Mouse (Mus musculus): ENCODE measurements at regions not wholly inside any gene's neighbourhood (a gene's known extent, or its start where the extent isn't known, plus 50 kb on each side); places are given as distances from the start of the nearest gene placed in this dataset.

DNA sequence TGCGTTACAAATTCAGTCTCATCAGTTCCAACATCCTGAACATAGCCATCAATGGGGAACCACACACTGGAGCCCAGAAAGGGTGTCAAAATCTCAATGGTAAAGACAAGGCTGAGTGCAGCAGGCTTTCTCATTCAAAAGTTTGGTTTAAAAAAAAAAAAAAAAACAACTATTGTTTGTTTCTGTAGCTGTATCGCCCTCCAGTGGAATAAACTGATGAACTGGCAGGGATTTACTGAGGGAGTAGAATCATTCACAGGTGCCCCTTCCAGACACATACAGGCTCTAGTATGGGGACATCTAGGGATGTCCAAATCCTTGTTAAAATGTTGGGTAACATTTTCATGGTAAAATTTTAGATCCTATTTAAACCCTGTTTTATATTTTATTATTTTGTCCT is 361.6 kb upstream of the Lmcd1 start:
- no peak for DNase-seq

GRCm38 (mm10) chr6:111913771-111914405 is 359.7 kb upstream of the Lmcd1 start:
- DNase-seq: no peak

DNA sequence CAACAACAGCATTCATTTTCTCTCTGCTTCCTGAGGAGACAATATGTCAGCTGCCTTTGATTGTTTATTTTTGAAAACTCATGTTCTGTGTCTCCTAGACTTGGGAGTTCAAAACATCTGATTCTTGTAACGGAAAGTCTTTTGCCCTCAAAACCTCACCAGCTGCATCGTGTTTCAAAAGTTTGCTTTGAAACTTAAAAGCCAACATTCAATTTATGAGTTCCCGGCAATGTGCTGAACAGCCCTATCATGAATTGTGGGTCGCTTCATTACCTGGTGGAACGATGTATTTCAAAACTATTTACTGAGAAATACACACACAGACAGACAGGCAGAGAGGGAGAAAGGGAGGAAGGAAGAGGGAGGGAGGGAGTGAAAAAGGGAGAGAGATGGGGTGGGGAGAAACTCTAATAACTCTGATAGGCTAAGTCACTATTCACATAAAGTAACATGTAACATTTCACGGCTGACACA is 356.3 kb upstream of the Lmcd1 start:
- DNase-seq: no peak

GRCm38 (mm10) chr6:111917868-111918597 is 355.5 kb upstream of the Lmcd1 start:
- DNase-seq: peak; percentile 24

DNA sequence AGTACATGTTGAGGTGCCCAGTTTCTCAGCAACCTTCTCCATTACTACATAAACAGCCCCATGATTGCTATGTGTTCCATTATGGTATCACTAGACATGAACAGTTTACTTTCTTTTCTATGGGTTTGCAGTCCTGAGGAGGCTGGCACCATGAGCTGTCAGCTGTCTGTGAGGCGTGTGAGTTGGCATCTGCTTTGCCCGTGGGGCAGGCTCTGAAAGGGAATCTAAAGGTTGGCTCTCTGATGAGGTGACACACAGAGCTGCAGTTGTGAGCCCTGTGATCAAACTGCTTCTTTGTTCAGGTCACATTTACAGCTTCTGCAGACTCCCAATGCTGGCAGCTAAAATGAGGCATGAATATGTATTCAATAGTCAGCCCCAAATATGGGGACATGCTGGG is 341.0 kb upstream of the Lmcd1 start:
- no peak for DNase-seq

GRCm38 (mm10) chr6:111954401-111954800 is 319.2 kb upstream of the Lmcd1 start:
- no peak for DNase-seq

- DNase-seq: peak; percentile 7
Observed at GRCm38 (mm10) chr6:111965766-111966165, 307.8 kb upstream of the Lmcd1 start.

GRCm38 (mm10) chr6:111985452-111985851 is 288.1 kb upstream of the Lmcd1 start:
- DNase-seq: peak; percentile 20

DNA sequence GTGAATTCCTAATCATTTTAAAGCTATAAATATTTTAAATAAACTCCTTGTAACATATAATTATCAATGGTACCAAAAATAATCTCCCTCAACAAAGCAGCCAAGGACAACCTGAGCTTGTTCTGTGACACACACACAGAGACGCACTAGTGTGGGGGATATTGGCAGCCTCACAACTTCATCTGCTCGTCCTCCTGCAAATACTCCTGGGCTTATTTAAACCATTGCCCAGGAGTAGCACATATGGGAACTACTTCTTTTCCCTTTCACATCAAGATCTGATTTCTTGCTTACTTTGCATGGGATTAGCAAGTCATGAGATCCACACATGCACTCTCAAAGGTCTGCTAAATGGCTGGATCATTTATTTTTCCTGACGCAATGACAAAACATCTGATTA is 277.7 kb upstream of the Lmcd1 start:
- no peak for DNase-seq

- no peak for DNase-seq
Observed at GRCm38 (mm10) chr6:112003784-112004471, 269.6 kb upstream of the Lmcd1 start.

DNA sequence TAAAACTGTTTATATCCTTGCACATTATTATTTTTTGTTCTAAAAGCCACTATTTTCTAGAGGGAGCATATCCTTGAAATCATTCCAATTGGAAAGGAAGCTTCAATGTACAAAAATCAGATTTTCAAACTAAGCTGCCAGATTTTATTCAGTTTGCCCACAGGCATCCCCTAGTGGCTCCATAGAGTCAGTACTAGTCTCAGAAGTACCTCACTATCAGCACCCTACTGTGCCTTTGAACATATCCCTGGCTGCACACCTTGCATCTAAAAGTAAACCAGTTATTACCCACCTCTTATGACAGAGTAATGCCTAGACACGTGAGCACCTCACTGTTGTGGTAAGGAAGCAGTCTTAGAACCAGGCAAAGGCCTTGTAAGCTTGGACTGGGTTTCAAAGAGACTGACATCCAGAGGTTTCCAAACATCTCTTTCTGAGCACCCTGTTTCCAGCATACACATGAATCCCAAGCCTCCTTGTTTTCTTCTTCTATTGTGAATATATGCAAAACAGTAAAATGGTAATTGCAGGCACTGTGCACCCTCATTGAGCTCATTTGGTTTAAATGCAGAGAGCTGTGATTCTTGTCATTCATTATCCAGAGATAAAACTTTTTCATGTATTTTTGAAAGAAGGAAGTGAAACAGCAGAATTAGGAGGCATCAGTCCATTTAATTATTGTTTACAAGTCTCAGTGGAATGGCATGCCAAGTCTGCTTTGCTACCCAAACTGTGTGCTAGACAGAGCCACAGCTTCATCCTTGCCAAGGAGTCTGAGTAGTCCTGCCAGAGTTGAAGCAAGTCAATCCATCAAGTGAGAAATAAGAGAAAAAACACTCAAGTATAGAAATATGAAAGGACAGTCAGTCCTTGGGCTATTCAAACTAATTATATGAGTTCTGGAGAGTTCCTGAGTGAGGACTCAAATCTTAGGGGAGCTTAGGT is 247.0 kb upstream of the Lmcd1 start:
- DNase-seq: peak; percentile 3

GRCm38 (mm10) chr6:112050548-112051184 is 222.9 kb upstream of the Lmcd1 start:
- no peak for DNase-seq

DNA sequence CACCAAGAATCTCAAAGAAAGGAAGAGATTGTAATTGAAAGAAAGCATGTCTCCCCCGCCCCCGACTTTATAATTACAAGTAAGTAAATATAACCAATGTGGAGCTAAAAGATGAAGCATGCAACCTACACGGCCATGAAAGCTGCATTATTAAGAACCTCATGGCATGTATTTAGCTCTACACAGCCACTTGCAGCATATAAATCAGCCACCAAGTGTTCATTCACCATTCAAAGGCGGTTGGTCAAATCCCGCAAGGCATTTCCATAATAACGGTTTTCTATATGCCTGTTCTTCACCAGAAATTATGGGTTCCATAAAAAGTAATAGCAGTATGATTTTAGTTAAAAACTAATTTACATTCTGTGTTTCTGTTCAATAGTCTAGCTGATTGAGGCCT is 221.4 kb upstream of the Lmcd1 start:
- DNase-seq: no peak

DNA sequence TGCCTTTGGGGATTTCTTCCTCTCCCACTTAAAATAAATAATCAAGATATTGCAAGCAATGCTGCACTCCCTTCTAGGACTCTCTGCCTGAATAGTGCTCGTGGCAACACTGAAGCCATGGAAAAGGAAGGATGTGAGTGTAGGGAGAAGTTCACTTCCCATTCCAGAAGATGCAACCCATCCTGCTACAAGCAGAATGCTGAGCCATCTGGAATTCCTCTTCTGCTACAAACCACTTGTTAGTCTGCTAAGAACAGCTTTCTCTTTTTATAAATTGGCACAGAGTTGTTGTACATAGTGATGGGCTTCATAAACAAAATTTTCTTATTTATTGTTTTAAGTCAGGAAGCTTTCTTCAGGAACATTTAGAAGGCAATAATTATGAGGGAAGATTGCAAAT is 215.7 kb upstream of the Lmcd1 start:
- DNase-seq: no peak

GRCm38 (mm10) chr6:112062956-112063355 is 210.6 kb upstream of the Lmcd1 start:
- no peak for DNase-seq

DNA sequence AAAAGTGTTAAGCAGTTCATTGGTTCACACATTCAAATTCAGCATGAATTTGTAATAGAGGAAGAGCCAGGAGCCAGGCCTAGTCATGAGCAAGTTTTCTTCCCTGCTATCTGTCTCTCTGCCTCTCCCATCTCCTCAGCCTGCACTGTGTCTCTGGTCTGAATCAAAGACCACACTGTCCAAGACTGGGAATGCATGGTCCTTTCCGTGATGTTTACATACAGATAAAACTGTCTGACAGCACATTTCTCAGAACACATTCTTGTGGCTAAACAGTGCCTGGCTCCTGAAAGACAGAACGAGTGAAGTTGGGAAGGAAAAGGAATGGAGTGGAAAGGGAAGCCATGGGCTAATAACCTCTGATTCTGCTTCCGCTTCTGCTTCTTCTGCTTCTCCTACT is 183.0 kb upstream of the Lmcd1 start:
- DNase-seq: no peak

- peak; percentile 28 for DNase-seq
Observed at GRCm38 (mm10) chr6:112091125-112091763, 182.3 kb upstream of the Lmcd1 start.

- no peak for DNase-seq
Observed at GRCm38 (mm10) chr6:112093300-112093699, 180.3 kb upstream of the Lmcd1 start.

GRCm38 (mm10) chr6:112097699-112098098 is 175.9 kb upstream of the Lmcd1 start:
- DNase-seq: no peak

DNA sequence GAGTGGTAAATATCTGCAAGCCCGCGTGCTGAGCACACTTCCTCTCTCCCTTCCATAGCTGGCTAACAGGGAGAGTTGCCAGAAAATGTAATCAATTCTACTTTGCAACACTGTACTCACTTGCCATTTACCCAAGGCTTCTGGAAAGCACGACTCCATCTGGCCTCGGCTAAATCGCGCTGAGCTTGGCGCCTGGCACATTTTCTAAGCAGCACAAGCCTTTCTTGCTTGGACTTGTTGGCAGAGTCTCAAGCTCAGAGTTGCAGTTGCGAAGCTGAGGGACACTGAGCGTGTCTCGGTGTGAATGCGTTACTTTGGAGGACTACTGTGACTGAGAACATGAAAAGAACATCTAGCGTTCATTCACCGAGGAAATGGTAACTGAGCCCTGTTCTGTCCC is 164.9 kb upstream of the Lmcd1 start:
- DNase-seq: peak; percentile 15

DNA sequence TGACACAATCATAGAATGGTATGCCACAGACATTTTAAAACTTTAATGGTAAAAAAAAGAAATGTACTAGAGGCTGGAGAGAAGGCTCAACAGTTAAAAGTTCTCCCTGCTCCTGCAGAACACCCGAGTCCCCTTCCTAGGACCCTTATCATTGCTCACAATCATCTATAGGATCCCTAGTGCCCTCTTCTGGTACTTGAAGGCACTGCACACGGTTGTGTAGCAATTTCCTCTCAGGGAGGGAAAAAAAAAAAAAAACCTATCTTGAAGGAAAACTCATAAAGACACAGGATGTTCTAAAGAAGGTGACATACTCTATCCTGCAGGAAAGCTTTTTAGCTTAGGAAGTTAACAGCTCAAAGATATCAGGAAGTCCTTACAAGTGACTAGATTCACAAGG is 154.4 kb upstream of the Lmcd1 start:
- no peak for DNase-seq

DNA sequence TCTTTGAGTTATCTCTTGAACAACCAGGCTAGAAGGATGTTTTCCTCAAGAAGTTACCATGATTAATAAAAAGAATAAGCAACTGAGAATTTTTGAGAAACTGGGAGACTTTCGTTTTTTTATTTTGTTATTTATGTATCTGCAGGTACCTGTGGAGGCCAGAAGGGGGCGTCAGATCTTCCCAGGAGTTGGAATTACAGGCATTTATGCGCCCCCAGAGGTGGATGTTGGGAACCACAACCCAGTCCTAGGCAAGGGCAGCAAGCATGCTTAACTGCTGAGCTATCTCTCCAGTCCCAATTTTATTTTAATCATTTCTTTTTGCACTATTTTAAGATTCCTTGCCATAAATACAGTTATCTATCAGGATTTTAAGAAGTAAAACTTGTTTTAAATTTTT is 140.0 kb upstream of the Lmcd1 start:
- peak; percentile 62 for DNase-seq
